Mouse (Mus musculus) heart, postnatal 0 days (tissue): ENCODE measurements at regions not wholly inside any gene's neighbourhood (a gene's known extent, or its start where the extent isn't known, plus 50 kb on each side); places are given as distances from the start of the nearest gene placed in this dataset.

Source experiments
- ATAC-seq: fragments of 200-750 bp; cut with Nextera tagmentation; 2 replicates; pipeline ENCODE4 v1.8.0; 2017; ENCODE audit warnings: low read depth, moderate number of reproducible peaks, moderate library complexity; ENCODE audit not compliant: insufficient read depth
- DNase-seq: peaks from one replicate; pipeline ENCODE4 v3.0.0-alpha.2; 2016; ENCODE audit warnings: low spot score
- H3K27ac ChIP-seq: fragments of 300-500 bp; sonication (generic); 2 replicates; pipeline ENCODE4 v1.5.1; 2014; ENCODE audit warnings: low read depth, mild to moderate bottlenecking
- H3K27me3 ChIP-seq: fragments of 300-500 bp; sonication (generic); 2 replicates; pipeline ENCODE4 v1.6.1; 2014; ENCODE audit warnings: low read length, mixed read lengths; ENCODE audit not compliant: control insufficient read depth, insufficient read depth
- H3K36me3 ChIP-seq: fragments of 300-500 bp; sonication (generic); replicated peaks from 2 replicates; pipeline ENCODE4 v1.6.1; 2014; ENCODE audit warnings: low read length, mixed read lengths; ENCODE audit not compliant: control insufficient read depth, insufficient read depth
- H3K4me1 ChIP-seq: fragments of 300-500 bp; sonication (generic); 2 replicates; pipeline ENCODE4 v1.6.1; 2014; ENCODE audit warnings: antibody characterized with exemption; ENCODE audit not compliant: control insufficient read depth, insufficient read depth
- H3K4me2 ChIP-seq: fragments of 300-500 bp; sonication (generic); 2 replicates; pipeline ENCODE4 v1.6.1; 2014; ENCODE audit warnings: low read depth, mild to moderate bottlenecking, low read length, moderate library complexity
- H3K4me3 ChIP-seq: fragments of 300-500 bp; sonication (generic); 2 replicates; pipeline ENCODE4 v1.5.1; 2014; ENCODE audit warnings: low read depth, low read length
- H3K9ac ChIP-seq: fragments of 300-500 bp; sonication (generic); replicated peaks from 2 replicates; pipeline ENCODE4 v1.6.1; 2014; ENCODE audit warnings: low read depth, low read length, mixed read lengths
- H3K9me3 ChIP-seq: fragments of 300-500 bp; sonication (generic); replicated peaks from 2 replicates; pipeline ENCODE4 v1.6.1; 2016; ENCODE audit warnings: low read length; ENCODE audit not compliant: control insufficient read depth
- CTCF ChIP-seq: IDR thresholded peaks from 2 replicates; pipeline ENCODE4 v1.5.1; 2016; ENCODE audit warnings: antibody characterized with exemption, control low read depth, low read depth
- EP300 ChIP-seq: IDR thresholded peaks from 2 replicates; pipeline ENCODE4 v1.6.1; 2016; ENCODE audit warnings: antibody characterized with exemption, low read depth
- WGBS: fragments of 180-500 bp; shearing (Covaris S2); extraction: QIAGEN DNeasy Blood & Tissue Kit; methylation state at CpG from one replicate; pipeline ENCODE4 v1.1.7; 2014; 5-methylcytosine and 5-hydroxymethylcytosine counted together

DNA sequence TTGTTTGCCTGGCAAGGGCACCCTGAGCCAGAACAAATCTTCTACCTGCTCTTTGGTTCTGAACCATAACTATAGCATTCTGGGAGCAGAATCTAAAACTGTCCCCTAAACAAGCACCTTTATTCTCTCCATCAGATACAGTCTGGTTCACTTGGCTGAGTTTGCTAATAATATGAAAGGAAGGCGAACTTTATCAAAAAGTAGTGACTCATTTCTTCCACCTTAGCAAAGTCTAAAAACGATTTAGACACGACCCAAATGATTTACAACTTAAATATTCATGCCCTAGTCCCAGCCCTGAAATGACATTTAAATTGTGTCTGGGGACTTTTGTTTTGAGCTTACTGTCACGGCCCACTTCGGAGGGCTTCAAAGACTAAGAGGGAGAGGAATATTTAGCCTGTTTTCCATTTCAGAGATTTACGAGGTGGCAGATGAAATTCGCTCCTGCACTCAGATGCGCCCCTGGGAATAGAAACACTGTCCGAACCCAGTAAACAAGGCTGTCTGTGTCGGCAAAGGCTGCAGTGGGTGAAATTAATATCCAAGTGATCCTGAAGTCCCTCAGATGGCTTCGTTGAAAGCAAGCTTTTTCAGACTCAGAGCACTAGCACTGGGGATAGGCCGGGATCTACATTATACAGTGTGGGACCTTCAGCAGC, 184.6 kb downstream of the Rps15a start:
- no peak overlapping the region for H3K27ac ChIP-seq
- WGBS: 70% methylated on average over 12 of the region's 12 CpGs
- H3K9me3 ChIP-seq: no peaks in the 10 kb centered on the region
- no peak overlapping the region for H3K9ac ChIP-seq
- TF ChIP-seq CTCF (no peak), EP300 (no peak)
- H3K36me3 ChIP-seq: no peaks in the 10 kb centered on the region
- no peaks in the 10 kb centered on the region for H3K4me1 ChIP-seq
- H3K4me2 ChIP-seq: no peak overlapping the region
- no peak for ATAC-seq
- DNase-seq: no peak
- H3K27me3 ChIP-seq: no peaks in the 10 kb centered on the region
- H3K4me3 ChIP-seq: no peak overlapping the region

DNA sequence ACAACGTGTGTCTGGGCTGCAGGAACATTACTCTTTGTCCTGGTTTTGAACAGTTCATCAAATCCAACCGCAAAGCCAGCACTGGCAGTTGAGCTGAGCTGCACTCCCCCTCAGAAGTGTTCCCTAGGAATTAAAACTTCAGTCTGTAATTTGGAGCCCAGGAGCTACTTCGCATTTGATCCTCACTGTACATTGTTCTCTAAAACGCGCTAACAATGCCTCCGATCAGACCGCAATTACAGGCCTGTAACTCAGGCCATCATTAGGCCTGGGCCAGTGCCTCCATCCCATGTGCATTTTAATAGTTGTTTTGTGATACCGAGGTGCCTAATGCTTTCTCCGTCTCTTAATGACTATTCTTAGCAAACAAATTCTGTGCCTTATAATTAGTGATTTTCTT, 185.6 kb downstream of the Rps15a start:
- no peak for TF ChIP-seq EP300
- TF ChIP-seq CTCF: no peak
- H3K9me3 ChIP-seq: no peaks in the 10 kb centered on the region
- H3K36me3 ChIP-seq: no peaks in the 10 kb centered on the region
- no peak overlapping the region for H3K4me2 ChIP-seq
- 79% methylated on average over 9 of the region's 9 CpGs for WGBS
- H3K4me1 ChIP-seq: no peaks in the 10 kb centered on the region
- no peak overlapping the region for H3K27ac ChIP-seq
- H3K9ac ChIP-seq: no peak overlapping the region
- no peak for DNase-seq
- no peaks in the 10 kb centered on the region for H3K27me3 ChIP-seq
- no peak overlapping the region for H3K4me3 ChIP-seq
- ATAC-seq: no peak

DNA sequence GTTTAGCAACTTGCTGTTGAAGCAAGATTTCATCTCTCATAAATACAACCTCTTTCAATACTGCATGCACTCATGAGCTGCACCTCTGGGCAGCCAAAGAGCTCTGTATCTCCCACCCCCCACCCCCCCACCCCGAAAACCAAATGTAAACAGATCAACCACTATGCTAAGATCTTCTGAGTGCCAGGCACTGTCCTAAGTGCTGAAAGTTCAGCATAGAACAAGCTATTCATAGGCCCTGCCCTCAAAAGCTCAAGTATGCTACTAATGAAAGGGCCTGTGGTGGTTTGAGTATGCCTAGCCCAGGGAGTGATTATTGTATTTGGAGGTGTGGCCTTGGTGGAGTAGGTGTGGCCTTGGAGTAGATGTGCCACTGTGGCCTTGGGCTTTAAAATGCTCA, 189.6 kb downstream of the Rps15a start:
- Histone ChIP-seq H3K4me2 (no peak overlapping the region), H3K9ac (no peak overlapping the region), H3K4me3 (no peak overlapping the region), H3K9me3 (no peaks in the 10 kb centered on the region), H3K27me3 (no peaks in the 10 kb centered on the region), H3K36me3 (no peaks in the 10 kb centered on the region), H3K27ac (no peak overlapping the region), H3K4me1 (no peaks in the 10 kb centered on the region)
- ATAC-seq (no peak), DNase-seq (no peak)
- WGBS: 19% methylated on average over 1 of the region's 1 CpGs
- TF ChIP-seq CTCF (no peak), EP300 (no peak)

GRCm38 (mm10) chr7:117922270-117922669, 193.7 kb downstream of the Rps15a start:
- DNase-seq: no peak

GRCm38 (mm10) chr7:117918206-117918995, 197.6 kb downstream of the Rps15a start:
- Histone ChIP-seq H3K27ac (no peak overlapping the region), H3K4me1 (no peaks in the 10 kb centered on the region), H3K9me3 (no peaks in the 10 kb centered on the region), H3K36me3 (no peaks in the 10 kb centered on the region), H3K9ac (no peak overlapping the region), H3K27me3 (no peaks in the 10 kb centered on the region), H3K4me3 (no peak overlapping the region), H3K4me2 (no peak overlapping the region)
- TF ChIP-seq EP300: no peak
- TF ChIP-seq CTCF: no peak
- ATAC-seq: no peak
- WGBS: 72% methylated on average over 10 of the region's 10 CpGs
- DNase-seq: no peak

More at GRCm38 (mm10) chr7:117922270-117922669, 193.7 kb downstream of the Rps15a start:
- H3K27me3 ChIP-seq: no peaks in the 10 kb centered on the region
- H3K4me2 ChIP-seq: no peak overlapping the region
- H3K4me3 ChIP-seq: no peak overlapping the region
- no peak for ATAC-seq
- no peaks in the 10 kb centered on the region for H3K4me1 ChIP-seq
- H3K36me3 ChIP-seq: no peaks in the 10 kb centered on the region
- no peak overlapping the region for H3K9ac ChIP-seq
- H3K9me3 ChIP-seq: no peaks in the 10 kb centered on the region
- H3K27ac ChIP-seq: no peak overlapping the region
- no peak for TF ChIP-seq EP300
- no peak for TF ChIP-seq CTCF
